In genomic region chr7:67951532-67952035, GRCm38 (mm10) we compare ENCODE assay signal across 7 mouse cellular contexts. TPM values are rescaled to one million over a fixed set of nuclear protein-coding genes. Genes with fewer than 3 reads are reported as not detected.
A peak's percentile ranks its signal among the peaks of the same experiment; 100 is the strongest.
DNase-seq lines count a peak whose midpoint lies in the region; ATAC-seq lines count a peak whose summit lies in the region.

No protein-coding gene starts in this region.

- H3K4me1 ChIP-seq in intestine, embryonic 16.5 days (ENCODE audit: control insufficient read depth, insufficient read depth, low read length) = peaks cover 10% of the 10 kb centered on the region; the same call in 1 of the 2 replicates
- peaks cover 10% of the 10 kb centered on the region for H3K4me1 ChIP-seq in midbrain, embryonic 11.5 days (ENCODE audit: control insufficient read depth, insufficient read depth, low read length)

- under 1% methylated on average over 49 of the region's 73 CpGs for WGBS in intestine, embryonic 16.5 days
- under 1% methylated on average over 50 of the region's 73 CpGs for WGBS in midbrain, embryonic 11.5 days

- peak overlapping the region; percentile 97 for H3K9ac ChIP-seq in intestine, embryonic 16.5 days (ENCODE audit: low read depth, low read length)
- peak overlapping the region; percentile 96 for H3K9ac ChIP-seq in midbrain, embryonic 11.5 days (ENCODE audit: low read length)

- intact Hi-C loops in gastrocnemius, postnatal 36 days (cut with DNase I) = loop anchor here (1.0 to 10.0 kb wide), 4 partner anchors 148 to 406 kb away; no protein-coding TSS in a partner anchor
- intact Hi-C loops in left cerebral cortex, postnatal 36 days (cut with DNase I) = loop anchor here (1.0 to 10.0 kb wide), 7 partner anchors 41 to 351 kb away; no protein-coding TSS in a partner anchor

- H3K36me3 ChIP-seq in intestine, embryonic 16.5 days (ENCODE audit: control insufficient read depth, insufficient read depth, low read length) = no peaks in the 10 kb centered on the region
- H3K36me3 ChIP-seq in midbrain, embryonic 11.5 days (ENCODE audit: control insufficient read depth, insufficient read depth, low read length) = no peaks in the 10 kb centered on the region

- peak overlapping the region; percentile 99 for H3K27ac ChIP-seq in intestine, embryonic 16.5 days (ENCODE audit: low read length)
- H3K27ac ChIP-seq in midbrain, embryonic 11.5 days (ENCODE audit: low read depth, low read length) = peak overlapping the region; percentile 99

- no peaks in the 10 kb centered on the region for H3K9me3 ChIP-seq in intestine, embryonic 16.5 days (ENCODE audit: control insufficient read depth, low read length)
- no peaks in the 10 kb centered on the region for H3K9me3 ChIP-seq in midbrain, embryonic 11.5 days (ENCODE audit: control insufficient read depth, low read length)

- peak; percentile 84 for ATAC-seq in intestine, embryonic 16.5 days
- peak; percentile 82 for ATAC-seq in midbrain, embryonic 11.5 days (ENCODE audit: low FRiP score)

- H3K27me3 ChIP-seq in intestine, embryonic 16.5 days (replicated peaks; ENCODE audit: control insufficient read depth, insufficient read depth, low read length) = no peaks in the 10 kb centered on the region
- H3K27me3 ChIP-seq in midbrain, embryonic 11.5 days (ENCODE audit: control insufficient read depth, insufficient read depth, low read length) = no peaks in the 10 kb centered on the region

- peak overlapping the region; percentile 86 for H3K4me3 ChIP-seq in intestine, embryonic 16.5 days (ENCODE audit: low read length)
- peak overlapping the region; percentile 94 for H3K4me3 ChIP-seq in midbrain, embryonic 11.5 days (ENCODE audit: low read depth, low read length)

- H3K4me2 ChIP-seq in intestine, embryonic 16.5 days (ENCODE audit: low read depth, low read length) = peak overlapping the region; percentile 93
- peak overlapping the region; percentile 99 for H3K4me2 ChIP-seq in midbrain, embryonic 11.5 days

- DNase-seq in adrenal gland, adult 8-10 months = peak; percentile 92
- peak; percentile 90 for DNase-seq in embryo, embryonic 11.5 days (ENCODE audit: low read depth, low spot score)
- DNase-seq in gastrocnemius, postnatal 36 days = peak; percentile 92 to 94
- peak; percentile 93 to 97 for DNase-seq in left cerebral cortex, postnatal 36 days (ENCODE audit: low spot score in 2 of 2)
- peak; percentile 100 for DNase-seq in midbrain, embryonic 11.5 days (ENCODE audit: low spot score, missing footprints)
- peak; percentile 88 for DNase-seq in skeletal muscle tissue, adult 2 months (ENCODE audit: low read depth, low spot score)

RNA-seq across cellular contexts. Expression of gene Igf1r, which starts 1.0 kb away (rescaled TPM):
- 100 to 1,000 TPM in 2 of 4 experiments, 10 to 100 TPM in 2; 81.3 to 138 (median 103) TPM for total RNA-seq in adrenal gland, adult 8-10 months (2022)
- total RNA-seq in gastrocnemius, postnatal 36 days (2021) = 10 to 100 TPM in 1 of 2 experiments, 1 to 10 TPM in 1; 6.9 to 10.5 TPM
- 9.5 and 10.7 TPM in 2 replicates for polyA plus RNA-seq in intestine, embryonic 16.5 days (2015; fragmentation: Nextera tagmentation; extraction: Ambion mirVana)
- 10 to 100 TPM; 38.4 to 62.0 TPM for total RNA-seq in left cerebral cortex, postnatal 36 days (2021)
- 20.0 and 20.8 TPM in 2 replicates for polyA plus RNA-seq in midbrain, embryonic 11.5 days (2014; fragmentation: Nextera tagmentation; extraction: Ambion mirVana)

Comparison
In these comparisons a context has a peak if more than half of its experiments do, and no peak if none do; other contexts are left out.
1. Peak in every context shown above with its lines: DNase-seq, ATAC-seq, H3K4me3 ChIP-seq and H3K27ac ChIP-seq.